Mouse (Mus musculus): ENCODE measurements around the gene Foxn2. TPM values are rescaled to one million over a fixed set of nuclear protein-coding genes. Genes with fewer than 3 reads are reported as not detected.
A peak's percentile ranks its signal among the peaks of the same experiment; 100 is the strongest.

Gene Foxn2
- polyA plus RNA-seq, 1 experiment from 2014 or later = 8.5 TPM

DNA sequence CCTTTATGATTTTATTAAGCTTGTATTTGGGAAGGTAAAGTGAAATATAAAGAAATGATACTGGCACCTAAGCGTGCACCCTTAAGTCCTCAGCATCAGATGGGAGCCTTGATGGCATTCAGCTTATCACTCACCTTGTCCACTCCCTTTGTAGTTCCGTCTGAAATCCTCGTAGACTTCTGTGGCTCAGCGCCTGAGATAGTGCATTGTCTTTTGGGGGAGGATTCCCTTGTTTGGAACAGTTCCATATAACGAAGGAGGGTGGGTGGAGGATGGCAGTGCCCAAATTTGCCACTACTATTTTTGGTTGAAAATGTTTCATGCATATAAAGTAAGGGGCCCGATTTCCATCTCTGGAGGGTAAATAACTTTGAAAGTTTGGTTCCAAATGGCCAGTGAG lies 90.7 kb downstream of the Foxn2 start:
- 50% methylated on average over 6 of the region's 6 CpGs for WGBS
- H3K27ac ChIP-seq (replicated peaks) = peak overlapping the region; percentile 99; the same call in 1 of the 2 replicates

DNA sequence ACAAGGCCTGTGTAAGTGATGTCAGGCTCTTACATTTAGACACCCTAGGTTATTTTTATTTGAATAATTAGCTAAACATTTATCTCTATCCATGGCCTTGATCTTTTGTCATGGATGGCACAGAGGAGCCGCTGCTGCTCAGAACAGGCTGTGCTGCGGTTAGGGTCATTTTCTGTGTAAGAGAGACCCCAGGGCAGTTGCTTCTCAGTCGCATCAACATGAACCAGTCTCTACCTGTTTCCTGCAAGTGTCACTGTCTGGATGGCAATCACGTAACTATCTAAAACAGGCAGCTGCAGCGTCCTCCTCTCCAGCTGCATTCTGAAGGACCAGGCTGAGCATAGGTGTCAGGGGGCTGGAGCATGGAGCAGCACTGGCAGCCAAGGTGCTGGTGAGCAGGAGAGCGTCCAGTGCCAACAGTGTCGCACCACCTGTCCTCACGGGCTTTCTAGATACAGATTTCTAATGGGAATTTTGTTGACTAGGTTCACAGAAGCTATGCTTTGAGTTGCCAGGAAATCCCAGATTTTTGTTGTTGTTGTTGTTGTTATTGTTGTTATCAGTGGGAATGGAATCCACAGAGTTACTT lies 97.4 kb downstream of the Foxn2 start:
- Histone ChIP-seq H3K27ac (replicated peaks) (no peak overlapping the region), H3K27me3 (no peaks in the 10 kb centered on the region), H3K4me1 (replicated peaks) (peaks cover 3% of the 10 kb centered on the region; the same call in 1 of the 2 replicates), H3K4me3 (no peak overlapping the region), H3K36me3 (no peaks in the 10 kb centered on the region), H3K4me2 (no peak overlapping the region), H3K9me3 (no peaks in the 10 kb centered on the region), H3K9ac (no peak overlapping the region)
- no peak for ATAC-seq (ENCODE audit: low FRiP score, low read depth)
- 86% methylated on average over 8 of the region's 8 CpGs for WGBS

More for the DNA sequence above, 90.7 kb downstream of the Foxn2 start:
- ATAC-seq (ENCODE audit: low FRiP score, low read depth) = no peak
- no peaks in the 10 kb centered on the region for H3K27me3 ChIP-seq
- H3K9ac ChIP-seq = peak overlapping the region; percentile 74
- no peaks in the 10 kb centered on the region for H3K36me3 ChIP-seq
- no peaks in the 10 kb centered on the region for H3K9me3 ChIP-seq
- H3K4me3 ChIP-seq = peak overlapping the region; percentile 55
- H3K4me1 ChIP-seq (replicated peaks) = peaks cover 10% of the 10 kb centered on the region
- peak overlapping the region; percentile 72 for H3K4me2 ChIP-seq

Other genes with a start within 250 kb of the Foxn2 start
- 38.8 and 41.1 TPM in 2 replicates for gene Ppp1r21, start 89.4 kb downstream of the Foxn2 start, polyA plus RNA-seq (2015; fragmentation: Nextera tagmentation; extraction: Ambion mirVana)
- gene Ston1, start 157.0 kb downstream of the Foxn2 start, polyA plus RNA-seq (2015; fragmentation: Nextera tagmentation; extraction: Ambion mirVana) = 1.7 and 2.0 TPM in 2 replicates
- 0.49 TPM in 1 of 2 replicates, not detected in the other for gene Gtf2a1l, start 227.9 kb downstream of the Foxn2 start, polyA plus RNA-seq (2015; fragmentation: Nextera tagmentation; extraction: Ambion mirVana)

All from hindbrain, embryonic 15.5 days (tissue).